Mouse (Mus musculus): ENCODE measurements around the gene Klrb1a. TPM values are rescaled to one million over a fixed set of nuclear protein-coding genes. Genes with fewer than 3 reads are reported as not detected.
"Not testable (repeated sequence)": the region's sequence is repeated elsewhere in the genome, so short reads cannot be mapped to it uniquely, and the experiment has no call there.

The Klrb1a gene
- polyA plus RNA-seq, 1 experiment = not detected

GRCm38 (mm10) chr6:128643999-128644398 lies 20.7 kb upstream of the Klrb1a start:
- no peaks in the 10 kb centered on the region; the same call in none of the 2 replicates for H3K4me1 ChIP-seq (ENCODE audit: control insufficient read depth, insufficient read depth, low read length)
- H3K27ac ChIP-seq (ENCODE audit: control insufficient read depth, insufficient read depth, low read depth, low read length, poor library complexity) = no peak overlapping the region
- 23% methylated on average over 2 of the region's 2 CpGs for WGBS
- no peak for TF ChIP-seq POLR2A (IDR thresholded peaks at IDR 0.05; ENCODE audit: borderline replicate concordance, control insufficient read depth, low read depth, low read length)
- no peak for TF ChIP-seq CTCF (IDR thresholded peaks at IDR 0.05; ENCODE audit: control insufficient read depth, insufficient read depth, low read length)
- no peak overlapping the region for H3K4me3 ChIP-seq (replicated peaks; ENCODE audit: control insufficient read depth, low read depth, low read length)

- no peak overlapping the region for H3K4me3 ChIP-seq (replicated peaks; ENCODE audit: control insufficient read depth, low read depth, low read length)
- WGBS = 75% methylated on average over 2 of the region's 2 CpGs
- H3K4me1 ChIP-seq (ENCODE audit: control insufficient read depth, insufficient read depth, low read length) = no peaks in the 10 kb centered on the region; the same call in 1 of the 2 replicates
- no peak overlapping the region for H3K27ac ChIP-seq (ENCODE audit: control insufficient read depth, insufficient read depth, low read depth, low read length, poor library complexity)
- TF ChIP-seq CTCF (IDR thresholded peaks at IDR 0.05; ENCODE audit: control insufficient read depth, insufficient read depth, low read length) (no peak), POLR2A (IDR thresholded peaks at IDR 0.05; ENCODE audit: borderline replicate concordance, control insufficient read depth, low read depth, low read length) (no peak)
Measured at GRCm38 (mm10) chr6:128641116-128641716, 17.9 kb upstream of the Klrb1a start.

- no peaks in the 10 kb centered on the region; the same call in 1 of the 2 replicates for H3K4me1 ChIP-seq (ENCODE audit: control insufficient read depth, insufficient read depth, low read length)
- TF ChIP-seq CTCF (IDR thresholded peaks at IDR 0.05; ENCODE audit: control insufficient read depth, insufficient read depth, low read length) (no peak), POLR2A (IDR thresholded peaks at IDR 0.05; ENCODE audit: borderline replicate concordance, control insufficient read depth, low read depth, low read length) (no peak)
- H3K4me3 ChIP-seq (replicated peaks; ENCODE audit: control insufficient read depth, low read depth, low read length) = no peak overlapping the region
- H3K27ac ChIP-seq (ENCODE audit: control insufficient read depth, insufficient read depth, low read depth, low read length, poor library complexity) = no peak overlapping the region
- WGBS = 69% methylated on average over 1 of the region's 1 CpGs
Measured at GRCm38 (mm10) chr6:128640673-128641072, 17.3 kb upstream of the Klrb1a start.

GRCm38 (mm10) chr6:128630912-128631905 lies 7.9 kb upstream of the Klrb1a start:
- not testable (repeated sequence) for H3K27ac ChIP-seq (ENCODE audit: control insufficient read depth, insufficient read depth, low read depth, low read length, poor library complexity); H3K4me3 ChIP-seq (replicated peaks; ENCODE audit: control insufficient read depth, low read depth, low read length); H3K4me1 ChIP-seq (ENCODE audit: control insufficient read depth, insufficient read depth, low read length)
- WGBS = 72% methylated on average over 15 of the region's 15 CpGs

- WGBS = 48% methylated on average over 13 of the region's 13 CpGs
- TF ChIP-seq CTCF (IDR thresholded peaks at IDR 0.05; ENCODE audit: control insufficient read depth, insufficient read depth, low read length) = peak; percentile 40; the same call in 1 of the 2 replicates
- not testable (repeated sequence) for H3K4me3 ChIP-seq (replicated peaks; ENCODE audit: control insufficient read depth, low read depth, low read length); H3K4me1 ChIP-seq (ENCODE audit: control insufficient read depth, insufficient read depth, low read length); H3K27ac ChIP-seq (ENCODE audit: control insufficient read depth, insufficient read depth, low read depth, low read length, poor library complexity)
Measured at GRCm38 (mm10) chr6:128629771-128630739, 6.7 kb upstream of the Klrb1a start.

GRCm38 (mm10) chr6:128625246-128625645 lies 1.9 kb upstream of the Klrb1a start:
- WGBS = 85% methylated on average over 6 of the region's 6 CpGs
- not testable (repeated sequence) for H3K4me1 ChIP-seq (ENCODE audit: control insufficient read depth, insufficient read depth, low read length); H3K27ac ChIP-seq (ENCODE audit: control insufficient read depth, insufficient read depth, low read depth, low read length, poor library complexity); H3K4me3 ChIP-seq (replicated peaks; ENCODE audit: control insufficient read depth, low read depth, low read length)

GRCm38 (mm10) chr6:128624425-128624824 lies 1.1 kb upstream of the Klrb1a start:
- no peak for TF ChIP-seq CTCF (IDR thresholded peaks at IDR 0.05; ENCODE audit: control insufficient read depth, insufficient read depth, low read length)
- TF ChIP-seq POLR2A (IDR thresholded peaks at IDR 0.05; ENCODE audit: borderline replicate concordance, control insufficient read depth, low read depth, low read length) = no peak

GRCm38 (mm10) chr6:128622733-128623132 lies 600 bp downstream of the Klrb1a start:
- H3K27ac ChIP-seq (ENCODE audit: control insufficient read depth, insufficient read depth, low read depth, low read length, poor library complexity) = no peak overlapping the region
- TF ChIP-seq POLR2A (IDR thresholded peaks at IDR 0.05; ENCODE audit: borderline replicate concordance, control insufficient read depth, low read depth, low read length) (no peak), CTCF (IDR thresholded peaks at IDR 0.05; ENCODE audit: control insufficient read depth, insufficient read depth, low read length) (no peak)
- WGBS = 39% methylated on average over 2 of the region's 2 CpGs
- no peak overlapping the region for H3K4me3 ChIP-seq (replicated peaks; ENCODE audit: control insufficient read depth, low read depth, low read length)
- H3K4me1 ChIP-seq (ENCODE audit: control insufficient read depth, insufficient read depth, low read length) = no peaks in the 10 kb centered on the region; the same call in 1 of the 2 replicates

More at GRCm38 (mm10) chr6:128624425-128624824, 1.1 kb upstream of the Klrb1a start:
- no peak overlapping the region for H3K27ac ChIP-seq (ENCODE audit: control insufficient read depth, insufficient read depth, low read depth, low read length, poor library complexity)
- 45% methylated on average over 4 of the region's 4 CpGs for WGBS
- H3K4me1 ChIP-seq (ENCODE audit: control insufficient read depth, insufficient read depth, low read length) = no peaks in the 10 kb centered on the region; the same call in 1 of the 2 replicates
- no peak overlapping the region for H3K4me3 ChIP-seq (replicated peaks; ENCODE audit: control insufficient read depth, low read depth, low read length)
